Mouse (Mus musculus): ENCODE results near the gene Itgb7. TPM values are rescaled to one million over a fixed set of nuclear protein-coding genes. Genes with fewer than 3 reads are reported as not detected.

Itgb7 gene
- total and polyA plus RNA-seq, 3 experiments, result 7.4 to 15.2 TPM; not detected in 1

DNA sequence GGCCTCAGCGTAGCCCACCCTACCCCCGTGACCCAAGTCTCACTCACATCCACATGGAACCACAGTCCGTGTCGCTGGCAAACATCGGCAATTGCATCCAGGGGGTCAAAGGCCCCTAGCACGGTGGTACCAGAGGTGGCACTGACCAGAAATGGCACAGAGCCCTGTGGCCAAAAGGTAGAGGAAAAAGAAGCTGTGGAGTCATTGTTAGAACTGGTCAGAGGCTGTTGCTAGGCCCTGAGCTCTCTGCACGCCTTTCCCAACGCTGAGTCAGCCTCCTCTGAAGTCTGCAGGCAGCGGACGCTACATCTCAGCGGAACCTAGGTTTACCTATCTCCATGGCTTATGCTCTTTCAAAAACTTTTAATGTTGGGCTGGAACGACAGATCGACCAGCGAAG lies 51.8 kb downstream of the Itgb7 start:
- no peak overlapping the region for H3K9ac ChIP-seq (ENCODE audit: control insufficient read depth, low read depth, low read length, poor library complexity, severe bottlenecking)
- TF ChIP-seq NELFE (IDR thresholded peaks at IDR 0.05; ENCODE audit: low read depth, low read length) (no peak), USF2 (IDR thresholded peaks at IDR 0.05; ENCODE audit: borderline replicate concordance in 1 of 2, insufficient read depth in 1 of 2, low read depth in 1 of 2, low read length in 2 of 2) (no peak), TCF12 (IDR thresholded peaks at IDR 0.05; ENCODE audit: low read depth, low read length) (no peak), ZKSCAN1 (IDR thresholded peaks at IDR 0.05; ENCODE audit: low read depth, low read length) (no peak), POLR2A (IDR thresholded peaks at IDR 0.05; ENCODE audit: control insufficient read depth in 1 of 2, insufficient read depth in 1 of 2, low read depth in 1 of 2, low read length in 2 of 2, poor library complexity in 1 of 2) (no peak)
- no peak overlapping the region for H3K4me3 ChIP-seq (ENCODE audit: control insufficient read depth in 1 of 2, insufficient read depth in 1 of 2, low read depth in 2 of 2, low read length in 2 of 2)
- DNase-seq (ENCODE audit: low read depth, low spot score), result no peak
- no peaks in the 10 kb centered on the region for H3K79me2 ChIP-seq (ENCODE audit: control insufficient read depth, insufficient read depth, low read length, poor library complexity)
- H3K4me1 ChIP-seq (ENCODE audit: control insufficient read depth in 1 of 2, insufficient read depth in 2 of 2, low read length in 2 of 2), result peaks cover 4 to 17% of the 10 kb centered on the region in 2 experiments; a peak in 3 of 4 replicates
- H3K36me3 ChIP-seq (ENCODE audit: control insufficient read depth in 1 of 2, insufficient read depth in 2 of 2, low read length in 2 of 2), result peaks cover 0 to 8% of the 10 kb centered on the region in 2 experiments; a peak in 2 of 4 replicates
- no peak overlapping the region for H3K27ac ChIP-seq (ENCODE audit: control insufficient read depth, low read depth, low read length)
- no peaks in the 10 kb centered on the region for H3K27me3 ChIP-seq (ENCODE audit: control insufficient read depth in 1 of 2, insufficient read depth in 2 of 2, low read length in 2 of 2)
- H3K9me3 ChIP-seq (replicated peaks; ENCODE audit: insufficient read depth, low read length), result no peaks in the 10 kb centered on the region

DNA sequence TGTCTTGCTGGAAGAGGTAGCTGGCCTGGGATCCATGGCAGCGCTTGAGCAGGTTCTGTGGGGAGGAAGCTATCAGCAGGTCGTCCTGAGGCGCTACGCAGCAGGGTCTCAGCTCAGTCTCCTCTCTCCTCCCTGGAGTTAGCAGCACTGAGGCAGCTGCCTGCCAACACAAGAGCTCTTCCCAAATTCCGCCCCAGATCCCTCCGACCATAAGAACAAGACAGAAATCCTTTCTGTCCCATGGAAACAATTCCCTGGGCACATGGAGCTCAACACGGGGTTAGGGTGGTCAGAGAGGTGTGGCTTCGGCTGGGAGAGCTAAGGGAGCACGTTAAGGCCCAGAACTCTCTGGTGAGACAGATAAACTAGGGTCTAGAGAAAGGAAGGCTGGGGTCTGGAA lies 52.6 kb downstream of the Itgb7 start:
- no peaks in the 10 kb centered on the region for H3K9me3 ChIP-seq (replicated peaks; ENCODE audit: insufficient read depth, low read length)

GRCm38 (mm10) chr15:102178279-102178678 lies 53.5 kb downstream of the Itgb7 start:
- peaks cover 0 to 8% of the 10 kb centered on the region in 2 experiments; a peak in 2 of 4 replicates for H3K36me3 ChIP-seq (ENCODE audit: control insufficient read depth in 1 of 2, insufficient read depth in 2 of 2, low read length in 2 of 2)
- peak; percentile 84 for DNase-seq (ENCODE audit: low read depth, low spot score)
- H3K9me3 ChIP-seq (replicated peaks; ENCODE audit: insufficient read depth, low read length), result no peaks in the 10 kb centered on the region
- no peaks in the 10 kb centered on the region for H3K79me2 ChIP-seq (ENCODE audit: control insufficient read depth, insufficient read depth, low read length, poor library complexity)
- H3K27ac ChIP-seq (ENCODE audit: control insufficient read depth, low read depth, low read length), result no peak overlapping the region
- H3K9ac ChIP-seq (ENCODE audit: control insufficient read depth, low read depth, low read length, poor library complexity, severe bottlenecking), result no peak overlapping the region
- no peaks in the 10 kb centered on the region for H3K27me3 ChIP-seq (ENCODE audit: control insufficient read depth in 1 of 2, insufficient read depth in 2 of 2, low read length in 2 of 2)
- peaks cover 4 to 17% of the 10 kb centered on the region in 2 experiments; a peak in 3 of 4 replicates for H3K4me1 ChIP-seq (ENCODE audit: control insufficient read depth in 1 of 2, insufficient read depth in 2 of 2, low read length in 2 of 2)
- no peak overlapping the region for H3K4me3 ChIP-seq (ENCODE audit: control insufficient read depth in 1 of 2, insufficient read depth in 1 of 2, low read depth in 2 of 2, low read length in 2 of 2)
- TF ChIP-seq CHD2 (IDR thresholded peaks at IDR 0.05; ENCODE audit: low read length), result no peak
- peak; percentile 63; the same call in 1 of the 2 replicates for TF ChIP-seq ELF1 (IDR thresholded peaks at IDR 0.05; ENCODE audit: low read depth, low read length)
- 0 out of 2 replicates have a peak, but pooled peaks have one; percentile 19 for TF ChIP-seq HCFC1 (IDR thresholded peaks at IDR 0.05; ENCODE audit: low read depth, low read length)
- no peak for TF ChIP-seq MYC (IDR thresholded peaks at IDR 0.05; ENCODE audit: low read depth, low read length)
- TF ChIP-seq ZC3H11A (IDR thresholded peaks at IDR 0.05; ENCODE audit: low read depth, low read length), result peak; percentile 89
- no peak for TF ChIP-seq MXI1 (IDR thresholded peaks at IDR 0.05; ENCODE audit: low read depth, low read length)
- no peak for TF ChIP-seq MYB (IDR thresholded peaks at IDR 0.05; ENCODE audit: low read depth, low read length)
- no peak for TF ChIP-seq NRF1 (IDR thresholded peaks at IDR 0.05; ENCODE audit: insufficient read depth, low read depth, low read length, poor library complexity, severe bottlenecking)
- TF ChIP-seq ZKSCAN1 (IDR thresholded peaks at IDR 0.05; ENCODE audit: low read depth, low read length), result no peak
- TF ChIP-seq GABPA (IDR thresholded peaks at IDR 0.05; ENCODE audit: low read depth, low read length), result no peak
- no peak for TF ChIP-seq POLR2AphosphoS2 (IDR thresholded peaks at IDR 0.05; ENCODE audit: low read length)
- TF ChIP-seq ZNF384 (IDR thresholded peaks at IDR 0.05; ENCODE audit: low read depth, low read length), result peak; percentile 46; the same call in 1 of the 2 replicates
- no peak for TF ChIP-seq GATA1 (IDR thresholded peaks at IDR 0.05; ENCODE audit: low read depth, low read length)
- TF ChIP-seq MAX (IDR thresholded peaks at IDR 0.05; ENCODE audit: low read length), result no peak
- no peak for TF ChIP-seq NELFE (IDR thresholded peaks at IDR 0.05; ENCODE audit: low read depth, low read length)
- peak; percentile 87 to 99 (median 95) for TF ChIP-seq CTCF (IDR thresholded peaks at IDR 0.05 in 2 of 3, conservative IDR thresholded peaks at IDR 0.05 in 1 of 3; ENCODE audit: control insufficient read depth in 1 of 3, insufficient read depth in 1 of 3, low read depth in 2 of 3, low read length in 3 of 3, poor library complexity in 1 of 3, severe bottlenecking in 1 of 3)
- TF ChIP-seq TBP (IDR thresholded peaks at IDR 0.05; ENCODE audit: low read depth, low read length), result no peak
- peak; percentile 35; the same call in 1 of the 2 replicates for TF ChIP-seq RCOR1 (IDR thresholded peaks at IDR 0.05; ENCODE audit: low read depth, low read length)
- no peak for TF ChIP-seq MEF2A (IDR thresholded peaks at IDR 0.05; ENCODE audit: extremely low read depth, insufficient replicate concordance, low read depth, low read length, poor library complexity, severe bottlenecking)
- TF ChIP-seq ETS1 (IDR thresholded peaks at IDR 0.05; ENCODE audit: low read depth, low read length), result no peak
- no peak for TF ChIP-seq USF2 (IDR thresholded peaks at IDR 0.05; ENCODE audit: borderline replicate concordance in 1 of 2, insufficient read depth in 1 of 2, low read depth in 1 of 2, low read length in 2 of 2)

More for the DNA sequence above, 52.6 kb downstream of the Itgb7 start:
- Histone ChIP-seq H3K36me3 (ENCODE audit: control insufficient read depth in 1 of 2, insufficient read depth in 2 of 2, low read length in 2 of 2) (peaks cover 0 to 8% of the 10 kb centered on the region in 2 experiments; a peak in 2 of 4 replicates), H3K4me1 (ENCODE audit: control insufficient read depth in 1 of 2, insufficient read depth in 2 of 2, low read length in 2 of 2) (peaks cover 4 to 17% of the 10 kb centered on the region in 2 experiments; a peak in 3 of 4 replicates), H3K27ac (ENCODE audit: control insufficient read depth, low read depth, low read length) (no peak overlapping the region), H3K9ac (ENCODE audit: control insufficient read depth, low read depth, low read length, poor library complexity, severe bottlenecking) (no peak overlapping the region), H3K79me2 (ENCODE audit: control insufficient read depth, insufficient read depth, low read length, poor library complexity) (no peaks in the 10 kb centered on the region), H3K27me3 (ENCODE audit: control insufficient read depth in 1 of 2, insufficient read depth in 2 of 2, low read length in 2 of 2) (no peaks in the 10 kb centered on the region), H3K4me3 (ENCODE audit: control insufficient read depth in 1 of 2, insufficient read depth in 1 of 2, low read depth in 2 of 2, low read length in 2 of 2) (no peak overlapping the region)
- DNase-seq (ENCODE audit: low read depth, low spot score), result no peak
- no peak for TF ChIP-seq ETS1 (IDR thresholded peaks at IDR 0.05; ENCODE audit: low read depth, low read length)
- TF ChIP-seq POLR2AphosphoS2 (IDR thresholded peaks at IDR 0.05; ENCODE audit: low read length), result no peak
- no peak for TF ChIP-seq USF2 (IDR thresholded peaks at IDR 0.05; ENCODE audit: borderline replicate concordance in 1 of 2, insufficient read depth in 1 of 2, low read depth in 1 of 2, low read length in 2 of 2)
- TF ChIP-seq ZKSCAN1 (IDR thresholded peaks at IDR 0.05; ENCODE audit: low read depth, low read length), result no peak
- TF ChIP-seq SMC3 (IDR thresholded peaks at IDR 0.05; ENCODE audit: low read depth, low read length), result no peak

Measured in MEL (cell line).